Mouse (Mus musculus): ENCODE results near the gene Myf6. TPM values are rescaled to one million over a fixed set of nuclear protein-coding genes. Genes with fewer than 3 reads are reported as not detected.

The Myf6 gene
- total RNA-seq, 2 experiments from 2014 or later = 0.48 to 2.8 TPM

Small RNA genes lying within 50 kb of the gene (microRNA-seq; reads per million reads assigned to microRNA genes)
- not detected for gene Gm44403

Other genes with a start within 250 kb of the Myf6 start
- 1 to 10 TPM; 2.3 to 2.4 TPM for gene Lin7a, start 223.1 kb downstream of the Myf6 start, total RNA-seq (2021)
- under 1 TPM in 1 of 2 experiments, not detected in 1; 0.23 TPM for gene Myf5, start 8.6 kb downstream of the Myf6 start, total RNA-seq (2021)
- gene Ptprq, start 225.3 kb upstream of the Myf6 start, total RNA-seq (2021) = under 1 TPM; 0.14 to 0.20 TPM